Mouse (Mus musculus) bone marrow macrophage, adult 2 months (primary cell): Measurements from ENCODE around the gene Aldoart2.

Source experiments
- CTCF ChIP-seq: IDR thresholded peaks from 2 replicates; pipeline ENCODE4 v1.5.1; 2012; ENCODE audit warnings: low read depth, mild to moderate bottlenecking, low read length, moderate library complexity
- POLR2A ChIP-seq: IDR thresholded peaks from 2 replicates; pipeline ENCODE4 v1.6.1; 2012; ENCODE audit warnings: mild to moderate bottlenecking, low read depth, low read length, borderline replicate concordance

- TF ChIP-seq CTCF = 0 out of 2 replicates have a peak, but pooled peaks have one; percentile 13
- no peak for TF ChIP-seq POLR2A
These were observed 664 bp upstream of the Aldoart2 start for GRCm38 (mm10) chr12:55564187-55564963.
